Mouse (Mus musculus): ENCODE measurements at regions not wholly inside any gene's neighbourhood (a gene's known extent, or its start where the extent isn't known, plus 50 kb on each side); places are given as distances from the start of the nearest gene placed in this dataset.

GRCm38 (mm10) chr19:51102411-51102810, 424.0 kb upstream of the Sorcs1 start:
- no peak for DNase-seq (ENCODE audit: low spot score)

- no peak for DNase-seq (ENCODE audit: low spot score)
These were observed 396.3 kb upstream of the Sorcs1 start for GRCm38 (mm10) chr19:51074762-51075161.

DNA sequence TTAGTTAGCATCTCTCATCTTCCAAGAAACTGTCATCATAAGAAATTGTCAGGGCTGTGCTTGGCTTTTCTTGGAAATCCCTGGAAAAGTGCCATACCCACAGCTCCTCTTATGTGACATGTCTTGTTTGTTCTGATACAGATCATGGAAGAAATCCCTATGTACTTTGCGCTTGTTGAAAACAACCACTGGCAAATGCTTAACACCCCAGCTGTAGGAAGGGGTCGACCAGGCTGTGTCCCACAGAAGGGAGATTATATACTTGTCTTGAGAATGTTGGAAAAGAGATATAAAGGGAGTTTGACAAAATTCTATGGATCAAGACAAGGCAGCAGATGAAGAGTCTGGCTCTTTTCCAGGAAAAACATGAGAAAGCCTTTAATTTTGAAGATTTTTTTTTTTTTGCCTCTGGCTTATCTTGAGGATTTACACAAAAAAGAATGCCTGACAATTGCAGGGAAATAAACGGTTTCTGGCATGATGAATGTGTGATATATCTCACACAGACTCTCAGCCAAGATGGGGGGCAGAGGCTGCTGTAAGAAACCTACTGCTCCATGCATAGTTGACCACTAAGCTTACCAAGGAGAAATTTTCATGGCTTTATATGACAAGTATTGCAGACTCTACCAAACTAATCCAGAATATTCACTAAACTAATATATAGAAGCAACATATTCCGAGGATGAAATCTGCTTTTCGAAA, 381.7 kb upstream of the Sorcs1 start:
- no peak for DNase-seq (ENCODE audit: low spot score)

GRCm38 (mm10) chr19:51043544-51043943, 365.1 kb upstream of the Sorcs1 start:
- no peak for DNase-seq (ENCODE audit: low spot score)

DNA sequence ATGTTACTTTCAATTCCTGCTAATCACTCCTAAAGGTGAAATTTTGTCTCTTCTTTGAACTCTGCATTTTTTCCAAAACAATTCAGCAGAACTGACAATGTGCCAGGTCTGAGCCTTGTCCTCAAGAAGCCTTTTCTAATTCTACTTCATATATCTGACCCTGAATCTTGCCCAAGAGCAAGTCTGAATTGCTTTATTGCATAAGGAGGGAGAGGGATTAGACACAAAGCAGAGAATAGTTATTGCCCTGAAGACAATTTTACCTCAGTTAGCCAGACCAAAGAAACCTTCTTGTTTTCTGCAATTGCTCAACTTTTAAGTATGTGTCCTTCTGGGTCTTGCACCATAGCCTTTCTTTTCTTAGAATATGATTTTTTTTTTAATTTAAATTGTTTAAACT, 316.0 kb upstream of the Sorcs1 start:
- no peak for DNase-seq (ENCODE audit: low spot score)

DNA sequence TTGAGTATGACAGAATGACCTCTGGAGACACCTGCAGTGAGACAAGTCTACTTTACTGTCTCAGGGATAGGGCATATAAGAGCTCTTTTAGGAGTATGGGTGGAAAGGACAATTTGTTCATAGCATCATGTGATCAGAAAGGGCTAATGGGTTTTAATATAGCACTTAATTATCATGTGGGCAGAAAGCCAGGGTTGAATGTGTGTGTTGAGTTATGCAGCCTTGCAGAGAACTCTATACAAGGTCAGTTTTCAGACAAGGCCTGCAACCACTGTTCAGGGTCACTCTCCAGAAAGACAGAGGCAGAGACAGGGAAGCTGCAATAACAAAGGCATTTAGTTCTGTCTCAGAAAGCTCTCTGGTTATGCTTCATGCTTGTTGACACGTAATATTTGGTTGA, 292.6 kb upstream of the Sorcs1 start:
- no peak for DNase-seq (ENCODE audit: low spot score)

GRCm38 (mm10) chr19:50961910-50962309, 283.5 kb upstream of the Sorcs1 start:
- peak; percentile 19 for DNase-seq (ENCODE audit: low spot score)

GRCm38 (mm10) chr19:50945006-50945405, 266.6 kb upstream of the Sorcs1 start:
- DNase-seq (ENCODE audit: low spot score): no peak

GRCm38 (mm10) chr19:50911646-50912045, 233.2 kb upstream of the Sorcs1 start:
- DNase-seq (ENCODE audit: low spot score): no peak

- DNase-seq (ENCODE audit: low spot score): no peak
These were observed 232.2 kb upstream of the Sorcs1 start for GRCm38 (mm10) chr19:50910674-50911073.

GRCm38 (mm10) chr19:50908751-50909150, 230.3 kb upstream of the Sorcs1 start:
- no peak for DNase-seq (ENCODE audit: low spot score)

DNA sequence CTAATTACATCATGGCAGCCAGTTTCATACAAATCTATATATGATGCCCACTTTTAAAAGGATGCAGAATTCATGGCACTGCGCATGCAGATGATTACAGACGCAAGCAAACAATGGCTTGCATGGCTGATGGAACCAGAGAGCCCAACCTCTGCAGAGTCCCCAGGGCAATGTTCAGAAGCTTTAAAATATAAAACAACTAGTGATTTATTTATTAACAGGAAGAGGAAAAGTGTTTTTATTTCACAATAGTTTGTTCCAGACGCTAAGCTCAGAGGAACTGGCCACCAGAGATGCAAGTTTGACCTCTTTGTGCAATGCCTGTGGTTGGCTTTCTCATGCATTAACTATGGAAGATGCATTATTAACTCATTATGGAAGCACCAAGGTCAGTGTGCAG, 215.3 kb upstream of the Sorcs1 start:
- no peak for DNase-seq (ENCODE audit: low spot score)

GRCm38 (mm10) chr19:50872661-50873060, 194.2 kb upstream of the Sorcs1 start:
- no peak for DNase-seq (ENCODE audit: low spot score)

DNA sequence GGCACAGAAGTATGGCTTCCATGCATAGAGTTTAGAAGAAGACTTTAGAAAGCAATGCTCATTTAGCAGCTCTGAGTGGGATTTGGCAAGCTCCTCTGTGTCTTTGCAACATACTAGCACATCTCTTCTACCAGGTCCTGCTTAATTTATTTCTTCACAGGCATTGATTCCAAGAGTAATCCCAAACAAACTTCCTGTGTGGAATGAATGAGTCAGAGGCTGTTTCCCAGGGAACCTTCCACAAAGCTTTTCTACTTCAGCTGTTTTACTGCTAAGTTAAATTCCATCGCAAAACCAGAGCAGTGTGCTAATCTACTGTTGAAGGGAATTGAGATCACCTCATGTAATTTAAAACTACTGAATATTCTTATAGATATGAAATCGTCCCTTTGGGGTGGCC, 193.7 kb upstream of the Sorcs1 start:
- peak; percentile 2 for DNase-seq (ENCODE audit: low spot score)

DNA sequence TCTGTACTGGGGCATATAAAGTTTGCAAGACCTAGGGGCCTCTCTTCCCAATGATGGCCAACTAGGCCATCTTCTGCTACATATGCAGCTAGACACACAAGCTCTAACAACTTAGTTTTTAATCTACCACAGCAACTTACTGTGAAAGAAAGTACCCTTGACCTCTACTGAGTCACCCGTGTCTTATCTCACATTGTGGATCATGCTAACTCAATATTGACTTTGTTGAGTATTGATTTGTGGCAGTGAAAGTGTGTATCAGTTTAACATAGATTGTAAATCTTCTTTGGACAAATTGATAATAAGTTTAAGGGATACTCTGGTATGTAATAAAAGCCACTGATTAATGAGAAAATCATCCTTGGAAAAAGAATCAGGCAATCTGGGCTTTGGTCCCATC, 176.4 kb upstream of the Sorcs1 start:
- no peak for DNase-seq (ENCODE audit: low spot score)

- DNase-seq (ENCODE audit: low spot score): peak; percentile 11
These were observed 162.1 kb upstream of the Sorcs1 start for GRCm38 (mm10) chr19:50840499-50840898.

Data from heart, adult 8-10 months (tissue).